Mouse (Mus musculus): ENCODE measurements around the gene Mroh3.

DNA sequence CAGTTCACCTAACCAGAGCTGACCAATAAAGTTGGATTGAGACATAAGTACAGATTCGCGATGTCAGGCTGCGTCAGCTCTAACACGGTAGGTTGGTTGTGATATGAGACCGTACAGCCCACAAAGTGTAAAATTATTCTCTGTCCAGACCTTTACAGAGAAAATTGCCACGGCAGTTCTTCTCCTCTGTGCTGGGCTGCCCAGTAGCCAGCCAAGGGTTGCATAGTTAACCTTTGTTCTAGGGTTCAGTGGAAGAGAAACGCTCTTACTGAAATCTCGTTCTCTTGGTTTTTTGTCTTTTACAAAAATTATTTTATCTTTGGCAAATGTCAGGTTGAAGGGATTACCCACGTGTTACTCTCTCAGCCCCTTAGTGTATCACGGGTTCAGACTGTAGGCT is 9.8 kb upstream of the Mroh3 start:
- TF ChIP-seq POLR2A (IDR thresholded peaks at IDR 0.05; ENCODE audit: insufficient read depth, low read depth, low read length) (no peak), CTCF (IDR thresholded peaks at IDR 0.05; ENCODE audit: insufficient read depth, low read depth, low read length) (no peak)
